19 mouse cellular contexts compared by ENCODE assay signal in genomic region chr9:118750828-118751227, GRCm38 (mm10).
A peak's percentile ranks its signal among the peaks of the same experiment; 100 is the strongest.
DNase-seq lines count a peak whose midpoint lies in the region; ATAC-seq lines count a peak whose summit lies in the region.
"Had no signal": no experiment of that assay in that cellular context is flagged by ENCODE, and none has a peak within 500 bp of the region (broad histone marks: within the 10 kb centered on the region; RNA-seq: fewer than 3 reads in every experiment).

No protein-coding gene starts in this region.

- H3K4me2 ChIP-seq in embryonic facial prominence, embryonic 15.5 days (replicated peaks), result no peak overlapping the region
- H3K4me2 ChIP-seq: heart, embryonic 11.5 days; limb, embryonic 15.5 days had no signal

- H3K9ac ChIP-seq in embryonic facial prominence, embryonic 15.5 days, result no peak overlapping the region
- H3K9ac ChIP-seq: limb, embryonic 15.5 days had no signal

- no peaks in the 10 kb centered on the region for H3K27me3 ChIP-seq in embryonic facial prominence, embryonic 15.5 days
- H3K27me3 ChIP-seq: limb, embryonic 15.5 days had no signal

- no peak for ATAC-seq in embryonic facial prominence, embryonic 15.5 days (ENCODE audit: insufficient number of reproducible peaks, low FRiP score, low TSS enrichment, low read depth)
- peak; percentile 24; the same call in 1 of the 2 replicates for ATAC-seq in megakaryocyte, adult 5-6 weeks (ENCODE audit: poor library complexity, severe bottlenecking)
- ATAC-seq: forebrain, embryonic 16.5 days; hindbrain, embryonic 16.5 days; lung, postnatal 0 days had no signal

- 0 out of 2 replicates have a peak overlapping the region, but pooled peaks have one; percentile 44 for H3K27ac ChIP-seq in embryonic facial prominence, embryonic 15.5 days (replicated peaks)
- H3K27ac ChIP-seq: kidney, postnatal 0 days had no signal

- no peak overlapping the region for H3K4me3 ChIP-seq in embryonic facial prominence, embryonic 15.5 days (replicated peaks)
- H3K4me3 ChIP-seq: erythroblast, embryonic 14.5 days; limb, embryonic 15.5 days had no signal

- intact Hi-C loops in gastrocnemius, postnatal 14 days (cut with DNase I; ENCODE audit: low total_unique reads), result no loop called here

- H3K36me3 ChIP-seq in embryonic facial prominence, embryonic 15.5 days, result no peaks in the 10 kb centered on the region
- H3K36me3 ChIP-seq: limb, embryonic 15.5 days had no signal

- WGBS in embryonic facial prominence, embryonic 15.5 days, result 51% methylated on average over 7 of the region's 7 CpGs

- no peaks in the 10 kb centered on the region for H3K9me3 ChIP-seq in embryonic facial prominence, embryonic 15.5 days (replicated peaks)
- H3K9me3 ChIP-seq: limb, embryonic 15.5 days had no signal

- peaks cover 30% of the 10 kb centered on the region for H3K4me1 ChIP-seq in embryonic facial prominence, embryonic 15.5 days

- peak; percentile 84 for DNase-seq in thymus, postnatal 0 days (ENCODE audit: low spot score)
- DNase-seq in thymus, adult 18-20 months, result no peak
- DNase-seq in retina, embryonic 14.5 days (ENCODE audit: low spot score), result no peak
- no peak for DNase-seq in ovary, adult 18-20 months (ENCODE audit: low spot score)
- no peak for DNase-seq in gastrocnemius, postnatal 14 days
- DNase-seq: adrenal gland, postnatal 25 days; cerebellum, adult 11-12 months; cerebellum, postnatal 25 days; kidney, adult 18-20 months; right cerebral cortex, adult 18-20 months had no signal
